Mouse (Mus musculus): ENCODE measurements around the gene Stard7. TPM values are rescaled to one million over a fixed set of nuclear protein-coding genes. Genes with fewer than 3 reads are reported as not detected.

The Stard7 gene
- total and polyA plus RNA-seq, 2 experiments from 2014 or later, result 123 to 228 TPM

DNA sequence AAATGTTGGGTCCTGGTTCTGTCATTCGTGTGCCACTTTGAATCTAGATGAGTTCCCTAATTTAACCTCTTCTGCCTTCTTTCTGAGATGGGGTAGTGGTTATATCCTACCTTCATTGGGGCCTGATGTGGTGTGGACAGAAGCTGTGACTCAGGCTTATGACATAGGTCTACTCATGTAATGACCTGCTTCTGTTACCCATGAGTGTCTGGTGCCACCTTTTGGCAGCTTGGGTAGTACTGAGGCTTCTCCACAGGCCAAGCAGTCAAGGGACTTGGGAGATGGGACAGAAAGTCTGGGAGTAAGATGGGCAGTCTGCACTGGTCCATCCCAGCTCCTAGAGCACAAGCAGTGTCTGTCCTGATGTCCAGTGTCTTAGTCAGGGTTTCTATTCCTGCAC lies 76.3 kb downstream of the Stard7 start:
- Histone ChIP-seq H3K4me1 (ENCODE audit: control insufficient read depth, insufficient read depth) (no peaks in the 10 kb centered on the region), H3K9ac (replicated peaks; ENCODE audit: low read depth, low read length) (no peak overlapping the region), H3K4me3 (ENCODE audit: low read depth, low read length) (no peak overlapping the region), H3K4me2 (ENCODE audit: low read depth, low read length) (no peak overlapping the region), H3K27me3 (ENCODE audit: control insufficient read depth, insufficient read depth, low read length) (peaks cover 4% of the 10 kb centered on the region; the same call in 1 of the 2 replicates), H3K9me3 (replicated peaks; ENCODE audit: control insufficient read depth, low read length) (no peaks in the 10 kb centered on the region), H3K27ac (ENCODE audit: low read depth) (no peak overlapping the region), H3K36me3 (replicated peaks; ENCODE audit: control insufficient read depth, insufficient read depth, low read length) (no peaks in the 10 kb centered on the region)
- 51% methylated on average over 1 of the region's 1 CpGs for WGBS
- no peak; the same call in 1 of the 2 replicates for ATAC-seq (ENCODE audit: insufficient read depth, low read depth)
- no peak for DNase-seq (ENCODE audit: low spot score)
- TF ChIP-seq EP300 (IDR thresholded peaks at IDR 0.05; ENCODE audit: low read depth) (no peak), CTCF (IDR thresholded peaks at IDR 0.05; ENCODE audit: low read depth) (peak; percentile 42)

- no peak overlapping the region for H3K9ac ChIP-seq (replicated peaks; ENCODE audit: low read depth, low read length)
- H3K36me3 ChIP-seq (replicated peaks; ENCODE audit: control insufficient read depth, insufficient read depth, low read length), result no peaks in the 10 kb centered on the region
- H3K4me1 ChIP-seq (ENCODE audit: control insufficient read depth, insufficient read depth), result no peaks in the 10 kb centered on the region
- peaks cover under 1% of the 10 kb centered on the region; the same call in 1 of the 2 replicates for H3K27me3 ChIP-seq (ENCODE audit: control insufficient read depth, insufficient read depth, low read length)
- no peak overlapping the region for H3K27ac ChIP-seq (ENCODE audit: low read depth)
- H3K9me3 ChIP-seq (replicated peaks; ENCODE audit: control insufficient read depth, low read length), result no peaks in the 10 kb centered on the region
- no peak for ATAC-seq (ENCODE audit: insufficient read depth, low read depth)
- TF ChIP-seq CTCF (IDR thresholded peaks at IDR 0.05; ENCODE audit: low read depth) (no peak), EP300 (IDR thresholded peaks at IDR 0.05; ENCODE audit: low read depth) (no peak)
- no peak overlapping the region for H3K4me3 ChIP-seq (ENCODE audit: low read depth, low read length)
- WGBS, result 70% methylated on average over 13 of the region's 13 CpGs
- no peak for DNase-seq (ENCODE audit: low spot score)
- no peak overlapping the region for H3K4me2 ChIP-seq (ENCODE audit: low read depth, low read length)
Observed at GRCm38 (mm10) chr2:127347147-127347985, 77.3 kb downstream of the Stard7 start.

Other genes starting within 250 kb of the Stard7 start
- gene Blvra, start 199.6 kb upstream of the Stard7 start, total RNA-seq (2014; rRNA removed; ENCODE audit: low replicate concordance), result 16.0 and 27.0 TPM in 2 replicates
- gene Blvra, start 199.6 kb upstream of the Stard7 start, polyA plus RNA-seq (2015; fragmentation: Nextera tagmentation; extraction: Ambion mirVana), result 37.6 and 43.6 TPM in 2 replicates
- 17.0 and 33.4 TPM in 2 replicates for gene Ncaph, start 136.3 kb upstream of the Stard7 start, total RNA-seq (2014; rRNA removed; ENCODE audit: low replicate concordance)
- gene Ncaph, start 136.3 kb upstream of the Stard7 start, polyA plus RNA-seq (2015; fragmentation: Nextera tagmentation; extraction: Ambion mirVana), result 14.7 and 15.6 TPM in 2 replicates
- gene Itpripl1, start 126.8 kb upstream of the Stard7 start, total RNA-seq (2014; rRNA removed; ENCODE audit: low replicate concordance), result 9.4 and 13.6 TPM in 2 replicates
- 9.8 and 10.2 TPM in 2 replicates for gene Itpripl1, start 126.8 kb upstream of the Stard7 start, polyA plus RNA-seq (2015; fragmentation: Nextera tagmentation; extraction: Ambion mirVana)
- gene 1810024B03Rik, start 61.9 kb upstream of the Stard7 start, total RNA-seq (2014; rRNA removed; ENCODE audit: low replicate concordance), result 0.27 TPM in 1 of 2 replicates, not detected in the other
- gene 1810024B03Rik, start 61.9 kb upstream of the Stard7 start, polyA plus RNA-seq (2015; fragmentation: Nextera tagmentation; extraction: Ambion mirVana), result 1.6 and 1.9 TPM in 2 replicates
- 60.0 and 62.2 TPM in 2 replicates for gene Snrnp200, start 61.8 kb upstream of the Stard7 start, total RNA-seq (2014; rRNA removed; ENCODE audit: low replicate concordance)
- 33.3 and 36.7 TPM in 2 replicates for gene Snrnp200, start 61.8 kb upstream of the Stard7 start, polyA plus RNA-seq (2015; fragmentation: Nextera tagmentation; extraction: Ambion mirVana)
- gene Ciao1, start 22.4 kb upstream of the Stard7 start, total RNA-seq (2014; rRNA removed; ENCODE audit: low replicate concordance), result 38.0 and 65.9 TPM in 2 replicates
- 53.7 and 59.5 TPM in 2 replicates for gene Ciao1, start 22.4 kb upstream of the Stard7 start, polyA plus RNA-seq (2015; fragmentation: Nextera tagmentation; extraction: Ambion mirVana)
- 48.2 and 75.3 TPM in 2 replicates for gene Tmem127, start 22.3 kb upstream of the Stard7 start, total RNA-seq (2014; rRNA removed; ENCODE audit: low replicate concordance)
- 21.2 and 22.1 TPM in 2 replicates for gene Tmem127, start 22.3 kb upstream of the Stard7 start, polyA plus RNA-seq (2015; fragmentation: Nextera tagmentation; extraction: Ambion mirVana)
- gene Dusp2, start 65.9 kb downstream of the Stard7 start, total RNA-seq (2014; rRNA removed; ENCODE audit: low replicate concordance), result 6.8 and 13.8 TPM in 2 replicates
- gene Dusp2, start 65.9 kb downstream of the Stard7 start, polyA plus RNA-seq (2015; fragmentation: Nextera tagmentation; extraction: Ambion mirVana), result 5.1 and 7.3 TPM in 2 replicates
- gene Astl, start 68.4 kb downstream of the Stard7 start, total RNA-seq (2014; rRNA removed; ENCODE audit: low replicate concordance), result not detected in 2 replicates
- gene Astl, start 68.4 kb downstream of the Stard7 start, polyA plus RNA-seq (2015; fragmentation: Nextera tagmentation; extraction: Ambion mirVana), result not detected in 2 replicates
- gene Adra2b, start 93.0 kb downstream of the Stard7 start, total RNA-seq (2014; rRNA removed; ENCODE audit: low replicate concordance), result 1.1 and 2.0 TPM in 2 replicates
- 0.67 and 0.71 TPM in 2 replicates for gene Adra2b, start 93.0 kb downstream of the Stard7 start, polyA plus RNA-seq (2015; fragmentation: Nextera tagmentation; extraction: Ambion mirVana)
- gene Gpat2, start 155.0 kb downstream of the Stard7 start, total RNA-seq (2014; rRNA removed; ENCODE audit: low replicate concordance), result 0.04 and 0.08 TPM in 2 replicates
- 0.04 and 0.20 TPM in 2 replicates for gene Gpat2, start 155.0 kb downstream of the Stard7 start, polyA plus RNA-seq (2015; fragmentation: Nextera tagmentation; extraction: Ambion mirVana)
- 30.3 and 58.0 TPM in 2 replicates for gene Fahd2a, start 174.3 kb downstream of the Stard7 start, total RNA-seq (2014; rRNA removed; ENCODE audit: low replicate concordance)
- 37.9 and 43.3 TPM in 2 replicates for gene Fahd2a, start 174.3 kb downstream of the Stard7 start, polyA plus RNA-seq (2015; fragmentation: Nextera tagmentation; extraction: Ambion mirVana)

Data from heart, postnatal 0 days (tissue).